Mouse (Mus musculus) MEL-GATA-1-ER (cell line): ENCODE measurements at regions not wholly inside any gene's neighbourhood (a gene's known extent, or its start where the extent isn't known, plus 50 kb on each side); places are given as distances from the start of the nearest gene placed in this dataset.

Experiments
- DNase-seq: peaks from one replicate; pipeline ENCODE4 v3.0.0-alpha.2; 2012; ENCODE audit warnings: low read depth; ENCODE audit errors: extremely low read depth

- no peak for DNase-seq
These were observed 69.8 kb upstream of the Pax2 start for GRCm38 (mm10) chr19:44686061-44686460.

DNA sequence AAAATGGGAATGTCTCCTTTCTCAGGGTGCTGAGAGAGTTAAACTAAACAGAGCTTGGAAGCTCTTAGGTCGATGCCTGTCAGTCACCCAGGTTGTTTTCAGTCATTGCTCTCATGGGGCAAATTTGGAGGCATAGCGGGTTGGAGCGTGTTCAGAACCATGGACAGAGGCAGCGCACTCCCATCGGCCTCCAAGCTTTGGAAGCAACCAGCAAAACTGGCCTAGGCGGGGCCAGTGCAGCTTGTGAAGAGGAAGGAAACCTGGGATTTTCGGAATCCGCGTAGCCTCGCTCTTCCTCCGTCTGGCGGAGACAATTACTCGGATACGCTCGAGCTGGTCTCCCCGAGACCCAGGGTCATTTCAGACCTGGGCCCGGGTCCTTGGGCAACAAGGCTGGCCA, 63.4 kb upstream of the Pax2 start:
- DNase-seq = no peak

DNA sequence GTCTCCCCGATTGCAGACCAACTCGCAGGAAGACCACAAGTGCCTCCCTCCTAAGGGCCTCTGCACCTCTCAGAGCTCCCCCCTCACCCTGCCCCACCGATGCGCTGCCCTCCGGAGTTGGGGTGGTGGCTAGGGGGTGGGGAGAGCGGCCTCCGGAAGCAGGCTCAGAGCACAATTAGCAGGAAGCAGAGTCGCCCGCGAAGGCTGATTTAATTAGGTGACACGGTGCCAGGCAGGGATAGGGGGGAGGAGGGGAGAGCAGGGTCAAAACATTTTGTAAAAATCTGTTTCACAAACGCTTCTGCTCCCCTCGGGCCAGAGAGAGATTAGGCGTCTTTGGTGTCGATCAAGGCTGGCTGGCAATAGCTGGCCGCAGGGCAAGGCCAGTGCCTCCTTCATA, 63.0 kb upstream of the Pax2 start:
- DNase-seq = no peak

GRCm38 (mm10) chr19:44695331-44695730, 60.5 kb upstream of the Pax2 start:
- no peak for DNase-seq

DNA sequence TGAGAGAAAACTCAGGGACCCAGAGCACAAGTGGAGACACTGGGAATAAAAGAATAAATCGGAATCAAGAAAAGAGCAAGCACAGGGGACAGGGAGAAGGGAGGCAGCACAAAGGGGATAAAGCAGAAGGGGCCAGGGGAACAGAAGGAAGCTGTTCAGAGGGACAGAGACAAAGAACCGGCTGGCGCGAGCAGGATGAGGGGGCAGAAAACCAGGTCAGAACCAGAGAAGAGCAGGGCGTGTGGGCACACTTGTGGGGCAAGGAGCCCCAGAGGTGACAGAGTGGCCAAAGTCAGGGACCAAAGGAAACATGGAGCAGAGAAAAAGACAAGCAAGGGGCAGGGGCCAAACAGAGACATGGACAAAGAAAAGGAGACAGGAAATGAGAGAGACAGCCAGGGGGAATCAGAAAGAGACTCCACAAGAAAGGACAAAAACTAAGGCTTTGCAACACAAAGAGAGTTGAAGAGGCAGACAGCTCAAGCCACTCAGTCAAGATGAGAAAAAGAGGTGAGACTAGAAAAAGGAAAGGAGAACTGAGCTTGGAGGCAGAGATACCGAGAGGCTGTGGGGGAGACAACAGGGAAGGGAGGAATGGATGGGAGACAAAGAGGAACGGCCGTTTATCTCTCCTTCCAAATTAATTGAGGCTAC, 59.7 kb upstream of the Pax2 start:
- DNase-seq = no peak

GRCm38 (mm10) chr19:44696773-44697172, 59.1 kb upstream of the Pax2 start:
- DNase-seq = no peak

DNA sequence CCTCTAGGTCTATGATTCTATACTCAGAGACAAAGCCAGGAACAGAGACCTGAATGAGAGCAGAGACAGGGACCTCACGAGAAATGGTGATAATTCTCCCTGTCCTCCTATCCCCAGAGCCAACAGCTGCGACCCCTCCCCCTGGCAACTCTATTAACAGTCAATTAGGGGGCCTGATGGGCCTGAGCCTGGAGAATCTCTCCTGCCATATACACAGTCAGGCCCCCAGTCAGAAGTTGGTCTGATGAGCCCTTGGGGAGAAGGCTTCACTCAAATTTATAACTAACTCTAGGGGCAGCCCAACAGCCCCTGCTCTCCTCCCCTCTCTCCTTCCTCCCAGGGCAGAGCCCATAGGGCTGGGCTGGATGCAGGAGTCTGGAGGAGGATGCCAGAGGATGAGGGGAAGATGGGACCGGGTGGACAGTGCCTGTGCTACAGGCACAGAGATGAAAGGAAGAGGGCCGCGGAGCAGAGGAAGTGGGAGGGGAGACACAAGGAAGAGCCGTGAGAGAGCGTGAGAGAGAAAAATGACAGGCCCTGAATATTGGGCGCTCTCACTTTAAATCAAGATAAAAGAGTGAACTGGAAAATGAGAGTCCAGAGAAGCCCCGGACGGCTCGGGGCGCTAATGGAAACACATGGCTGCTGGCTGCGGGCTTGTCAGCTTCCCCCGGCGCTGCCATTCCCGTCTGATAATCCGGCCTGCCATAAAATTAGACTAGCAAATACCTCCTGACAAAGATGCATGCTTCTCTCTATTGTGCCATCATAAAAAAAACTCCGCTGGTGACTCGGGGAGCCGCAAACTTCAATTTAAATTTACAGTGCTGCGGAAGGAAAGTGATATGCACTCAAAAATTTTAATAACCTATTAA, 57.2 kb upstream of the Pax2 start:
- no peak for DNase-seq
